Mouse (Mus musculus) ES-E14 (cell line): ENCODE data around the gene Iqschfp.

Experiments
- CHD2 ChIP-seq: IDR thresholded peaks from 2 replicates; pipeline ENCODE4 v1.6.1; 2014; ENCODE audit warnings: mild to moderate bottlenecking, low read depth, low read length, inconsistent platforms
- HCFC1 ChIP-seq: IDR thresholded peaks from 2 replicates; pipeline ENCODE4 v1.6.1; 2012; ENCODE audit warnings: low read length, inconsistent platforms, borderline replicate concordance; ENCODE audit not compliant: insufficient read depth
- MAFK ChIP-seq: IDR thresholded peaks from 2 replicates; pipeline ENCODE4 v1.6.1; 2014; ENCODE audit warnings: mild to moderate bottlenecking, low read depth, low read length, inconsistent platforms; ENCODE audit not compliant: insufficient read depth
- ZC3H11A ChIP-seq: IDR thresholded peaks from 2 replicates; pipeline ENCODE4 v1.6.1; 2012; ENCODE audit warnings: low read depth, mild to moderate bottlenecking, inconsistent platforms, low read length, borderline replicate concordance

DNA sequence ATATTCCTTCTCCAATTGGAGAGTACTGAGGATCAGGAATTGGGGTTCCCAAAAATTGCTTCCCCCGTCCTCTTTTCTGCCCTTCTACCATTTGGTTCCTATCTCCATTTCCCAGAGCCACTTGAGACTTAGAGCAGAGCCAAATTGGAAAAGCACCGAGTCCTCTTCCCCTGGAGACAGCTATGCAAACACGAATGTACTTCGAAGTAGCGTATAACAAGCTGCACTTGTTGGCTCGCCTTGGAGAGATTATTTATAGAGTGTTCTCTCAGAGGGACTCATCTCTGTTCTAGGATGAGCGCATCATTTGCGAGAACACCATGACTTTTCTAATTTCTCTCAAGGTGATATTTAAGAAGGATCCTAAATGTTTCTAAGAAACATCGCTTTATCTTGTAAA is 710.9 kb downstream of the Iqschfp start:
- TF ChIP-seq CHD2 (no peak), HCFC1 (no peak), MAFK (no peak), ZC3H11A (no peak)
